ENCODE assay signal across 15 mouse cellular contexts in genomic region chr5:120176246-120177065, GRCm38 (mm10).
DNase-seq lines count a peak whose midpoint lies in the region; ATAC-seq lines count a peak whose summit lies in the region.
"Had no signal": no experiment of that assay in that cellular context is flagged by ENCODE, and none has a peak within 500 bp of the region (broad histone marks: within the 10 kb centered on the region; RNA-seq: fewer than 3 reads in every experiment).

No protein-coding gene starts in this region.

- DNase-seq in gastrocnemius, adult 18-20 months (ENCODE audit: low spot score) = peak; percentile 79
- no peak for DNase-seq in gastrocnemius, postnatal 4 days (ENCODE audit: low spot score in 2 of 2)
- DNase-seq in adrenal gland, postnatal 10 days = peak; percentile 49
- peak; percentile 89 for DNase-seq in cerebellum, adult 9-10 months
- DNase-seq in heart, adult 8-10 months (ENCODE audit: low spot score) = peak; percentile 43
- DNase-seq in retina, embryonic 14.5 days (ENCODE audit: low spot score) = no peak
- no peak for DNase-seq in kidney, adult 9 months
- DNase-seq: B cell, adult 2 months; layer of hippocampus, adult 9-11 months; liver, embryonic 13.5 days; lung, postnatal 36 days; right cerebral cortex, postnatal 14 days; thymus, postnatal 25 days had no signal

- no peak for ATAC-seq in megakaryocyte-erythroid progenitor cell, adult 5-6 weeks (replicated peaks; ENCODE audit: low FRiP score, low TSS enrichment, poor library complexity, severe bottlenecking)
- ATAC-seq: hindbrain, embryonic 16.5 days had no signal

Comparison
In these comparisons a context has a peak if more than half of its experiments do, and no peak if none do; other contexts are left out.
1. DNase-seq: peak in gastrocnemius, adult 18-20 months (single experiment), adrenal gland, postnatal 10 days (single experiment), cerebellum, adult 9-10 months (single experiment) and heart, adult 8-10 months (single experiment); none in gastrocnemius, postnatal 4 days (0 of 2), retina, embryonic 14.5 days (single experiment) and kidney, adult 9 months (single experiment).